Mouse (Mus musculus): ENCODE data around the gene Dthd1. TPM values are rescaled to one million over a fixed set of nuclear protein-coding genes. Genes with fewer than 3 reads are reported as not detected.

Dthd1 gene
- not detected in 2 replicates for polyA plus RNA-seq (2014; fragmentation: Nextera tagmentation; extraction: Ambion mirVana)

DNA sequence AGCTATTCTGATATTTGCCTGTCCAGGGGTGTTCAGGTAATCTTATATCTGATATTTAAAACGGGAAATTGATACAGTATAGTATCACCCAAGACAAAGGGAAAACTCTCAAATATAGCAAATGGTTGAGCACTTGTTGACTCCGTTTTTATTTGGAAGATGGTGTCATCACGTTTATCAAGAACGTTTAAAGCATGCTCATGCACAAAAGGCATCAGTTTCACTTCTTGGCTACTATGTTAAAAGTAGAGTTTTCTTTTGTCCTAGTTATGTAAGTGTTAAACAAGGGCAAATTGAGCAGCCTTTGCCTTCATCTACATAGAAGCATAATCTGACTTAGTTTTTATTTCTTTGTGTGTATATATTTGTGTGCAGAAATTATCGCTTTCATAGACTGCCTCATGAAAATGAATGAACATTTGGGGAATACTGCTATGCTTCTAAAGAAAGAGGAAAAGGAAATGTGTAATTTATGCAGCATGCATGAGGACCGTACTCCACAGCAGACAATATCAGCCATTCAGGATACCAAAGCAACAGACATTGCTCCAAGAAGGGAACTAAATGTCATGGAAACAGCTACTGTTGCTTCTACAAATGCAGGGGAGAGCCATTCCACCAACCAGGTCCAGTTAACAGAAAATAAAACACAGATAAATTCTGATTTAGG, at the start of gene Dthd1:
TSS of gene Dthd1 (plus strand) at position 422 of the 670 bp plus-strand sequence.
- no peak within 1 kb of the TSS for H3K4me3 ChIP-seq (ENCODE audit: low read depth, low read length)
- no peak within 1 kb of the TSS for H3K27ac ChIP-seq (replicated peaks; ENCODE audit: low read depth, low read length)
- no peak for DNase-seq (ENCODE audit: low spot score)
- no peaks in the 10 kb centered on the region for H3K4me1 ChIP-seq (ENCODE audit: control insufficient read depth, insufficient read depth, low read length)
- H3K9me3 ChIP-seq (replicated peaks; ENCODE audit: control insufficient read depth, low read length): no peaks in the 10 kb centered on the region
- no peaks in the 10 kb centered on the region for H3K36me3 ChIP-seq (replicated peaks; ENCODE audit: control insufficient read depth, insufficient read depth, low read depth, low read length)
- no peak within 1 kb of the TSS for H3K9ac ChIP-seq (replicated peaks; ENCODE audit: low read length)
- 90% methylated on average over 6 of the region's 6 CpGs for WGBS
- no peak within 1 kb of the TSS for H3K4me2 ChIP-seq (ENCODE audit: low read depth, low read length)
- ATAC-seq (replicated peaks; ENCODE audit: insufficient number of reproducible peaks, low FRiP score, low TSS enrichment, low read depth): no peak
- no peaks in the 10 kb centered on the region for H3K27me3 ChIP-seq (ENCODE audit: control insufficient read depth, insufficient read depth, low read length)

DNA sequence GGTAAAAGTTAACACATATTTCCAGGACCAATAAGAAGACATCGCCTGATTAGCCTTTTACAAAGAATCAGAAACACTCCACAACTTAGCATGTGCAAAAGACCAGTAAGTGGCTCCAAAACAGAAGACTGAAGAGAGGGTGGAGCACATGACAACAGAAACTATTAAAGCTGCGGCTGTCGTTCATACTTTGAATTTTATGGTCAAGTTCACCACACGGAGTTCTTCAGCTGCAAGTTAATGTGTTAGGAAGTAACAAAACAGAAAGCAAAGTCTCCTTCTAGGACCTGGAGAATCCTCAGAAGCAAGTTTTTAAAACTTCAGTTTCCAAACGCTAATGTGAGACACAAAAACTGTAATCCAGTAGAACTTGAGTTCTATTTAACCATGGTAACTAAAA, 49.5 kb upstream of the Dthd1 start:
- WGBS: 77% methylated on average over 5 of the region's 5 CpGs
- Histone ChIP-seq H3K36me3 (replicated peaks; ENCODE audit: control insufficient read depth, insufficient read depth, low read depth, low read length) (no peaks in the 10 kb centered on the region), H3K4me3 (ENCODE audit: low read depth, low read length) (no peak overlapping the region), H3K4me1 (ENCODE audit: control insufficient read depth, insufficient read depth, low read length) (no peaks in the 10 kb centered on the region), H3K9me3 (replicated peaks; ENCODE audit: control insufficient read depth, low read length) (no peaks in the 10 kb centered on the region), H3K27ac (replicated peaks; ENCODE audit: low read depth, low read length) (no peak overlapping the region), H3K9ac (replicated peaks; ENCODE audit: low read length) (no peak overlapping the region), H3K4me2 (ENCODE audit: low read depth, low read length) (no peak overlapping the region), H3K27me3 (ENCODE audit: control insufficient read depth, insufficient read depth, low read length) (no peaks in the 10 kb centered on the region; the same call in 1 of the 2 replicates)
- ATAC-seq (replicated peaks; ENCODE audit: insufficient number of reproducible peaks, low FRiP score, low TSS enrichment, low read depth): no peak
- DNase-seq (ENCODE audit: low spot score): no peak

DNA sequence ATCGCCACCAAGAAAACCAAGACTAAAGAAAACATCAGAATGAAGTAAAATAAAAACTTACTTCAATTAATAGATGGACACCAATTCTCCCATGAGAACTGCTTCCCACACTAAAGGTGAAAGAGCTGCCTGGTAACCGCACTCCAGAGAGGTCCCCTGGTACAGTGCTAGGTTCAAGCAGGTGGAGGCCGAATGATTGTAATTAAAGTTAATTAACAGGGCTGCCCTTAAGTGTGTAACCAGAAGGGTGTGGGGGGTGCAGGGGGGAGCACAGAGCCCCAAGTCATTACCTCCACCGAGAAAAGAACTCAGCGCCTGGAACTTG, 48.2 kb upstream of the Dthd1 start:
- DNase-seq (ENCODE audit: low spot score) (no peak), ATAC-seq (replicated peaks; ENCODE audit: insufficient number of reproducible peaks, low FRiP score, low TSS enrichment, low read depth) (0 out of 2 replicates have a peak, but pooled peaks have one; percentile 19)
- no peaks in the 10 kb centered on the region for H3K4me1 ChIP-seq (ENCODE audit: control insufficient read depth, insufficient read depth, low read length)
- peak overlapping the region; percentile 59 for H3K4me3 ChIP-seq (ENCODE audit: low read depth, low read length)
- no peaks in the 10 kb centered on the region for H3K9me3 ChIP-seq (replicated peaks; ENCODE audit: control insufficient read depth, low read length)
- H3K27ac ChIP-seq (replicated peaks; ENCODE audit: low read depth, low read length): no peak overlapping the region
- H3K36me3 ChIP-seq (replicated peaks; ENCODE audit: control insufficient read depth, insufficient read depth, low read depth, low read length): no peaks in the 10 kb centered on the region
- WGBS: 13% methylated on average over 5 of the region's 5 CpGs
- no peaks in the 10 kb centered on the region; the same call in 1 of the 2 replicates for H3K27me3 ChIP-seq (ENCODE audit: control insufficient read depth, insufficient read depth, low read length)
- H3K4me2 ChIP-seq (ENCODE audit: low read depth, low read length): peak overlapping the region; percentile 84
- H3K9ac ChIP-seq (replicated peaks; ENCODE audit: low read length): no peak overlapping the region; the same call in 1 of the 2 replicates

DNA sequence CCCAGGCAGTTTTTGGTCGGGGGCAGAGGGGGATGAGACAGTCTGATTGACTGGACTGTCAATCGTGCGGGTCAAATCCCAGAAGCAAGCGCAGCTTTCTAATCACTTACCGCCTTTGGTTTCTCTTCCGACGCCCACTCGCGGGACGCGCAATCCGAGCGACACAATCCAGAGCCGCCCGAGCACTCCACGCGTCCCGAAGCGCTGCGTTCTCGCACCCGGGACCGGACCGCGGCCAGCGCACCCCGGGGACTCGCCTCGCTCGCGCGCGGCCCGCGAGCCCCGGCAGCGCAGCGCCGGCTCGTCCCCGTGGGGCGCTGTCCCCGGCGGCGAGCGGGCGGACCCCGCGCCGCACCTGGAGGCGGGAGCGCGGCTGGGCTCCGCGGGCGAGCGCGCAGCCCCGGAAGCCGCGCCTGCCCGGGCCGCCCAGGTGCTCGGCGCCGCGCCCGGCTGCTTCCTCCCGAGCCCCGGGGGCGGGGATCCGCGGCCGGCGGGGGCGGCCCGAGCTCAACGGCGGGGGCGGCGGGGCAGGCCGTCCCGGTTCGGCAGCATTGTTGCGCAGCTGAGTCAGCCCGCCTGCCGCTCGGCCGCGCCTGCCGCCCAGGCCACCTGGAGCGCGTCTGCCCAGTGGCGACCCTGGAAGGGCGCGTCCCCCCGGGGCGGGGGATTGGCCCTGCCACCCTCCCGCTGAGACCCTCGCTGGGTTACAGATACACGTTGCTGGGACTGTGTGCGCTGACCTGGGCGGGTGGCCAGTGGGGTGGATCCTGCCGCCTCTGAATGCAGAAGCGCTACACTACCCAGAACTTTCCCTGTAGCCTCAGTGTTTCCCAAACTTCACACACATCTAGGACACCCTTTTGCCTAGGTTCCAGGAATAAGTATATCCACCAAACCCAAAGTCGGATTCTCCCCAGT, 47.6 kb upstream of the Dthd1 start, which contains the start of gene Arap2:
TSS of gene Arap2 (minus strand) at position 376 of the 918 bp plus-strand sequence.
- ATAC-seq (replicated peaks; ENCODE audit: insufficient number of reproducible peaks, low FRiP score, low TSS enrichment, low read depth) (peak; percentile 81), DNase-seq (ENCODE audit: low spot score) (peak; percentile 37)
- Histone ChIP-seq H3K9ac (replicated peaks; ENCODE audit: low read length) (peak within 1 kb of the TSS; percentile 64), H3K36me3 (replicated peaks; ENCODE audit: control insufficient read depth, insufficient read depth, low read depth, low read length) (no peaks in the 10 kb centered on the region), H3K27me3 (ENCODE audit: control insufficient read depth, insufficient read depth, low read length) (no peaks in the 10 kb centered on the region; the same call in 1 of the 2 replicates), H3K4me3 (ENCODE audit: low read depth, low read length) (peak within 1 kb of the TSS; percentile 59), H3K27ac (replicated peaks; ENCODE audit: low read depth, low read length) (no peak within 1 kb of the TSS), H3K4me1 (ENCODE audit: control insufficient read depth, insufficient read depth, low read length) (no peaks in the 10 kb centered on the region), H3K9me3 (replicated peaks; ENCODE audit: control insufficient read depth, low read length) (no peaks in the 10 kb centered on the region), H3K4me2 (ENCODE audit: low read depth, low read length) (peak within 1 kb of the TSS; percentile 84)
- whole genome bisulfite sequencing: under 1% methylated on average over 64 of the region's 106 CpGs

DNA sequence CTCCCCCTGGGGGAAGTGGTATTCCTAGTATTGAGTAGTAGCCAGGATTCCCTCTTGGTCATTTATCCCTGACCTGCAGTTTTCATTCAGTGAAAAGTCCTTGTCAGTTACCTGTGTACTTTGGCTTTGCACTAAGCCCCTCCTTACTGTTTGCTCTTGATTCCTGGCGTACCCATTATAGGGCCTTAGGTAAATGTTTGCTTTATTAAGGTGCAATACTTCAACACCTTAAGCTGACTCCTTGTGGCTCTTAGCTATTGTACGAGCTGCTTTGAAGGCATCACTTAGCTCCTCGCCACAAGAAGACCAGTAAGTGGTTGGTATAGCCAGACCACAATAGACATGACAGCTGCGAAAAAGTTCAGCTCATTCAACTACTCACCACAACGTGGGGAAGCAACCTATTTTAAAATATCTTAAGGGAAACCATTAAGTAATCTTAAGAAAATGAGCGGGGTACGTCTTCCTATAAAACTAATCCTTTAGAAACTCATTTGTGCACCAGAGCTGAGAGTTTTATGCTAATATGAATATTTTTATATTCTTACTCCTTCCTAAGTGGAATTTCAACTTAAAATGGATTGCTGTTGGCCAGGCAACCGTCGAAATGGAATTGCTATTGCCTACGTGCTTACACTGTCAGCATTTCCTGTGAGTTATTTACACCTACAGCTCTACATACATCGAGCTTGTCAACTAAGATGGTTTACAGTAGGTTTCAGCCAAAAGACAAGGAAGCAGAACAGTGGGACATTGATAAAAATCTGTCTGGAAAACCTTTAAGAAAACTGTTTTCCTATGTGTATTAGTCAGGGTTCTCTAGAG, 41.6 kb upstream of the Dthd1 start:
- Histone ChIP-seq H3K27ac (replicated peaks; ENCODE audit: low read depth, low read length) (no peak overlapping the region), H3K4me1 (ENCODE audit: control insufficient read depth, insufficient read depth, low read length) (no peaks in the 10 kb centered on the region), H3K36me3 (replicated peaks; ENCODE audit: control insufficient read depth, insufficient read depth, low read depth, low read length) (no peaks in the 10 kb centered on the region), H3K4me3 (ENCODE audit: low read depth, low read length) (no peak overlapping the region), H3K27me3 (ENCODE audit: control insufficient read depth, insufficient read depth, low read length) (no peaks in the 10 kb centered on the region), H3K4me2 (ENCODE audit: low read depth, low read length) (no peak overlapping the region), H3K9ac (replicated peaks; ENCODE audit: low read length) (no peak overlapping the region), H3K9me3 (replicated peaks; ENCODE audit: control insufficient read depth, low read length) (no peaks in the 10 kb centered on the region)
- no peak for DNase-seq (ENCODE audit: low spot score)
- 84% methylated on average over 11 of the region's 11 CpGs for WGBS
- ATAC-seq (replicated peaks; ENCODE audit: insufficient number of reproducible peaks, low FRiP score, low TSS enrichment, low read depth): no peak

DNA sequence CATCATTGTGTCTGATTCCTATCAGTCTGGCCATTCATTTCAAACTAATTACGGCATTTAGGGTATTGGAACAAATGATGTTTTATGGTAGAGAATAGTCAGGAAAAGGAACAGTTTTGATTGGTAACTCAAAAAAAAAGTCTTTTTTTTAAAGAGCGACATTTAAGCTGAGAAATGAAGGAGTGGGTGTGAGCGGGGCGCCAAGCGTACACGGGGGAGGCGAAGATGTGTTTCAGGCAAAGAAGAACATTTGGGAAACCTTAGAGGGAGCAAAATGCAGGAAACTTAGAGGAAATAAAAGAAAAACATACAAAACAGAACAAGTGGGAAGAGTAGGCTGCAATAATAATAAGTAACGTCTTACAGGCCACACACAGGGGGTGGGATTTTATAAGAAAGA, 35.8 kb upstream of the Dthd1 start:
- Histone ChIP-seq H3K27me3 (ENCODE audit: control insufficient read depth, insufficient read depth, low read length) (no peaks in the 10 kb centered on the region), H3K4me3 (ENCODE audit: low read depth, low read length) (no peak overlapping the region), H3K9ac (replicated peaks; ENCODE audit: low read length) (no peak overlapping the region), H3K4me2 (ENCODE audit: low read depth, low read length) (no peak overlapping the region), H3K27ac (replicated peaks; ENCODE audit: low read depth, low read length) (no peak overlapping the region), H3K36me3 (replicated peaks; ENCODE audit: control insufficient read depth, insufficient read depth, low read depth, low read length) (no peaks in the 10 kb centered on the region), H3K9me3 (replicated peaks; ENCODE audit: control insufficient read depth, low read length) (no peaks in the 10 kb centered on the region), H3K4me1 (ENCODE audit: control insufficient read depth, insufficient read depth, low read length) (no peaks in the 10 kb centered on the region)
- 83% methylated on average over 8 of the region's 8 CpGs for WGBS
- ATAC-seq (replicated peaks; ENCODE audit: insufficient number of reproducible peaks, low FRiP score, low TSS enrichment, low read depth) (no peak), DNase-seq (ENCODE audit: low spot score) (no peak)

DNA sequence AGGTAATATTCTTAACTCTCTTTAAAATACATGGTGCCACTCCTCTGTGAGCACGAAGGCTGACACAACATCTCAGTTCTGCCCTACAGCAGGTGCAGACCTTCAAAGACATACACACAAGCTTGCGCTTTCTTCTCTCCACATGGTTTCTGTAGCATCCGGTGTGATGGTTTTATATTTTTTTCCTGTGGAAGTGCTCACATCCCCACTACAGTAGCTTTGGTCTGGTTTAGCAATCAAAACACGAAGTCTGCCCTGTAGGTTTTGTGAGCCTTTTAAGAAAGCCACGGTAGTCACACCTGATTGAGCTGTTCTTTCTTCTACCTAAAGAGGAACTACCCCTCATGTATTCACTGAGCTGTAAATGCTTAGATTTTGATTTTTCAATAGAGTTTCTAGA, 34.9 kb upstream of the Dthd1 start:
- 84% methylated on average over 5 of the region's 5 CpGs for WGBS
- no peak for DNase-seq (ENCODE audit: low spot score)
- no peak overlapping the region for H3K9ac ChIP-seq (replicated peaks; ENCODE audit: low read length)

More for the DNA sequence above, 34.9 kb upstream of the Dthd1 start:
- Histone ChIP-seq H3K27ac (replicated peaks; ENCODE audit: low read depth, low read length) (no peak overlapping the region), H3K4me3 (ENCODE audit: low read depth, low read length) (no peak overlapping the region), H3K36me3 (replicated peaks; ENCODE audit: control insufficient read depth, insufficient read depth, low read depth, low read length) (no peaks in the 10 kb centered on the region), H3K4me2 (ENCODE audit: low read depth, low read length) (no peak overlapping the region), H3K27me3 (ENCODE audit: control insufficient read depth, insufficient read depth, low read length) (no peaks in the 10 kb centered on the region), H3K9me3 (replicated peaks; ENCODE audit: control insufficient read depth, low read length) (no peaks in the 10 kb centered on the region), H3K4me1 (ENCODE audit: control insufficient read depth, insufficient read depth, low read length) (no peaks in the 10 kb centered on the region)
- ATAC-seq (replicated peaks; ENCODE audit: insufficient number of reproducible peaks, low FRiP score, low TSS enrichment, low read depth): no peak
